Mouse (Mus musculus) embryonic fibroblast, embryonic 13.5 days (primary cell): ENCODE measurements around the gene Eif3c.

ENCODE experiments used
- CTCF ChIP-seq: IDR thresholded peaks from 2 replicates; pipeline ENCODE4 v1.5.1; 2011; ENCODE audit warnings: mild to moderate bottlenecking, control low read depth, low read length, moderate library complexity, borderline replicate concordance; ENCODE audit not compliant: insufficient read depth
- POLR2A ChIP-seq: IDR thresholded peaks from 2 replicates; pipeline ENCODE4 v1.6.1; 2011; ENCODE audit warnings: low read depth, mild to moderate bottlenecking, control low read depth, low read length, moderate library complexity

GRCm38 (mm10) chr7:126499416-126499815 lies 66.8 kb downstream of the Eif3c start:
- no peak for TF ChIP-seq POLR2A
- TF ChIP-seq CTCF = no peak
